Mouse (Mus musculus) T-helper 1 cell (primary cell): ENCODE measurements around the gene Cldn34d.

Source experiments
- in situ Hi-C: fragments of 300-600 bp; cut with MboI, MseI; formaldehyde crosslinking; loops from one replicate; pipeline ENCODE4 v1.15.1; 2025; ENCODE audit warnings: high pct_unique_total_duplicates

Cldn34d gene

DNA sequence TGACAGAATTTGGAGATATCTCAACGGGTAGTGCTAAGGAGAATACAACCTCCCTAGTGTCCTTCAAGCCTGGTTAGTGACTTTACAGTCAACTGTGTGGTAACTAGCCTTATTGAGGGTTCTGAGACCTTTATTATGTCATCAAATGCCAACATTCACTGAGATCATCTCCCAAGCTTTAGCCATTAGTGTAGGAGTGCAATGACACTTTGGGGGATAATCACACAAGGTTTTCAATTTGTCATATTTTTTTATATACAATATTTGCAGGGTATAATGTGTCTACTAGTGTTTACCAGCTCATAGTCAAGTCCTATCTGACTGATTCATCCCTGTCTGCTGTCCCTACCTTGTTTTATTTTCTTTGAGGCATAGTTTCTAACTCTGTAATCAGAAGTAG is at the start of gene Cldn34d:
Gene Cldn34d (minus strand): TSS at position 101 of the 400 bp plus-strand sequence.
- in situ Hi-C loops = no loop called here

DNA sequence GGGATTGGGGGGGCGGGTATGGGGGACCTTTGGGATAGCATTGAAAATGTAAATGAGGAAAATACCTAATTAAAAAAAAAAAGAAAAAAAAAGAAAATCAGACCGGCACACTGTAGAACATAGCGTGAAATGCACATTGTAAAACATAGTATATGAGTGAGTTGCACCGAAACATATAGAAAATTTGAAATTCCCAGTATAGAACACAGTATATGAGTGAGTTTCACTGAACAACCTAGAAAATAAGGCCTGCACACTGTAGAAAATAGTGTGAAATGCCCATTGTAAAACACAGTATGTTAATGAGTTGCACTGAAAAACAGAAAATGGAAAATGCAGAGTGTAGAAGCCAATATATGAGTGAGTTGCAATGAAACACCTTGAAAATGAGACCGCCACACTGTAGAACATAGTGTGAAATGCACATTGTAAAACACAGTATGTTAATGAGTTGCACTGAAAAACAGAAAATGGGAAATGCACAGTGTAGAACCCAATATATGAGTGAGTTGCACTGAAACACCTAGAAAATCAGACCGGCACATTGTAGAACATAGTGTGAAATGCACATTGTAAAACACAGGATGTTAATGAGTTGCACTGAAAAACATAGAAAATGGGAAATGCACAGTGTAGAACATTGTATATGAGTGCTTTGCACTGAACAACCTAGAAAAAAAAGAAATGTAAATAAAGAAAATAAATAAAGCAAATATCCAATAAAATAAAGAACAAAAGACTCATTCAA is 4.1 kb downstream of the Cldn34d start:
- in situ Hi-C loops = no loop called here
